Mouse (Mus musculus) lung, postnatal 14 days (tissue): ENCODE data around the gene Grin1.
A peak's percentile ranks its signal among the peaks of the same experiment; 100 is the strongest.

ENCODE experiments used
- DNase-seq: peaks from one replicate; pipeline ENCODE4 v3.0.0; 2021

Gene Grin1

DNA sequence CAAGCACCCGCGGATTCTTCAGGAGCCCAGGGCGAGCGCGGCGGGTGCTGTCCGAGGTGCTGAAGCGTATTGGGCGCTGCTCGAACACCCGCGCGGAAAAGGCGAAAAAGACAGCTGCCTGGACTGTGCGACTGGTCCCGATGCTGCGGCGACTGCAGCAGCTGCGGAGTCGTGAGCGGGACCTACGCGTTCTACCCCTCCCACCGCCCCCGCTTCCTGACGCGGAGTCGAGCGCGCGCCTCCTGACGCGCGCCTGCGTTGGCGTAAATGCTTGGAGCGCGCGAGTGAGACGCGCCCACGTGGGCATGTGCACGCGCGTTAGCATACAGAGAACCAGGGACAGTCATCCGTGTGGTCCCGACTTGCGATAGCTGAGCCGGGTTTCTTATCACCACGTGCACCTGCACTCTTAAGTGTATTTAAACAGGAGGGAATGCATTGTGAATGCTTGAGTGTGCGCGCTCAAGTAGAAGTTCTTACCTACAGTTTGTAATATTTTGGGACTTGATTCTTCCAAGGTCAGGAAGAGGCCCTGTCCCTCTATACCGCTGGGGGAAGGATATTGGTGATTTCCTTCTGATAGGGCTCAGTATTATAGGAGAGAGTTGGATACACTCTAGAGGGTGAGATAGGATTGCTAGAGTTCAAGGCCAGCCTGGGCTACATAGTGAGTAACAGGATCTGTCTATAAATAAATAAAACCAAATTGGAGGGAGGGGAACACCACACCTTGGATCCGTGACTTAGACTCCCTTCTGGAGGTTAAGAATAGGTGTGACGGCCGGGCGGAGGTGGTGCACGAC, at the start of gene Grin1:
Gene Grin1, minus strand, starts transcription at position 217 of the 803 bp plus-strand sequence.
- DNase-seq, result peak; percentile 71

DNA sequence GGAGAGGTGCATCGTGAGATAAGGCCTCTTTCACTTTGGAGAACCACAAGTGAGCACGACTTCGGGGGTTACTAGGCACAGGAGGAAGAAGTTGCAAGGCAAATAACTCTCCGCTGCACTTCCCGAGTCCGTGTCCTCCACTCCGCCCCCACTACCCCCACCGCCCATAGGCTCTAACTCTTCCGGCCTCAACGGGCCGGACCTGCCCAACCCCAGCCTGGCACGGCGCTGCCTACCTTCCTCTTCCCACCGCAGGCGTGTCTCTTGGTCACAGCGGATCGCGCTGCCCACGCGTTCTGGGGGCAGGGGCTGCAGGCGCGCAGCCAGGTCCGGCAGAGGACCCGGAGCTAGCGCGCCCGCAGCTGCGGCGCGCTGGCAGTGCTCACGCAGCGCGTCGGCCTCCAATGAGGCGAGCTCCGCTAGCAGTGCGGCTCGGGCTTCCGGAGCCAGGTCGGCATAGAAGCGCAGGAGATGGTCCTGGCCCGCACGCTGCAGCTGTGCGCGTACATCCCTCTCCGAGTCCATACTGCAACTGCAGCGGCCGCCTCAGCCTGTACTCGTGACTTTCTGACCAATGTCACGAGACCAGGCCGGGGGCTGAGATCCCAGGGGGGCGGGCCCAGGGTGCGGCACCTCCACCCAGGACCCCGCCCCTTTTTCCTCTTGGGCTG, 46.2 kb upstream of the Grin1 start, which contains the start of gene Uap1l1:
Gene Uap1l1, minus strand, starts transcription at position 592 of the 671 bp plus-strand sequence.
- DNase-seq, result peak; percentile 85

DNA sequence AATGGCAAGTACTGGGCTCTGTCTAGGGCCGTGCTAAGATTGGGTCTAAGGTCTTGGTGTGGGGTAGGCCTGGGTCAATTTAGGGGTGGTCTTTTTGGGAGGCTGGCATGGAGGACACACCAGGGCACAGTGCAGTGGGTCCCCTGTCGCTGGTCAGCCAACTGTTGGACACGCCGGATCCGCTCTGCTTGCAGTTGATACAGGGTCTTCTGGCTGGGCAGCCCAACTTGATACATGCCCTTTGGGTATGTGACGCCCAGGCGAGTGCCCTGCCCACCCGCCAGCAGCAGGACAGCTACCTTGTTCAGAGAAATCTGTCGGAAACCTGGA, 45.7 kb upstream of the Grin1 start:
- no peak for DNase-seq

DNA sequence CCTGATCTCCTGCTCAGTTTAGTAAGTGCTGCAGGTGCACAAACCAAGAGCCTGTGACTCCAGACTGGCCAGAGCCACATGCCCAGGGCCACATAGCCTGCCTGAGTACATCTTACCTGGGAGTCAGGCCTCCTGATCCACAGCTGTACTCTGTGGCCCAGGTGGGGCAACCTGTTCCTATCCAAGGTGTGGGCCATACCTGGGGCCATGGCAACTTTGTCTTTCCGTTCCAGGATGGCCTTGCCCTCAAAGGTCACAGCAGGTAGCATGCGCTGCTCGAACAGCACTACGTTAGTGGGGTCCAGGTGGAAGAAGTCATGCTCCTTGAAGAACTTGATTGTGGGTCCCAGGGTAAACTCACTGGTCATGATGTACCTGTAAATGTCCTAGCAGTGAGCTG, 45.3 kb upstream of the Grin1 start:
- DNase-seq, result no peak

DNA sequence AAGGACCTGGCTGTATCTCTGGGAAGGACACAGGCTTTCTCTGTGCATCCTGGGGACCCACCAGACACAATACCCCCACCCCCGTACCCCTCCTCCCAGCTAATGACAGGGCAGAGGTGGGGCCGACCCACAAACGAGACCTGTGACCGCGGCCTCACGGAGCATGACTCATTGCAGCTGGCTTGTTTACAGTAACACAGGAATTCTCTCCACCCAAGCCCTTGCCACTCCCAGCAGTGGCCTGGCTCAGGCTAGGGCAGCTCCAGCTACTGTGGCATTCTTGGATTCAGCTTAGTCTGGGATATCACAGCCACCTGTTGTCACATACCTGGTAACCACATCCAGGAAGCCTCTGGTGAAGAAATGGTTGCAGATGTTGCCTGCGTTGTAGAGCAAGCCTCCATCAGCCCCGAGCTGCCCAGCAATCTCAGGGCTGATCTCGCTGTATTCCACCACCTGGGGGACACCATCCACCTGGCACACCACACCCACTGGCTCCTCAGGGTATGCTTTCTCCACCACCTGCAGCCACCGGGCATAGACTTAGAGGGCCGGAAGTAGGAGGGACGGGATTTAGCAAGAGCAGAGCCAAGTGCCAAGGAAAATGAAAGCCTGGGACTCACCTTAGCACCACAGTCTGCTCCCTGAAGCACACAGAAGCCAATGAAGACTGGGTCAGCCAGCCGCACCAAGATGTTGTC, 44.6 kb upstream of the Grin1 start:
- peak; percentile 36 for DNase-seq

DNA sequence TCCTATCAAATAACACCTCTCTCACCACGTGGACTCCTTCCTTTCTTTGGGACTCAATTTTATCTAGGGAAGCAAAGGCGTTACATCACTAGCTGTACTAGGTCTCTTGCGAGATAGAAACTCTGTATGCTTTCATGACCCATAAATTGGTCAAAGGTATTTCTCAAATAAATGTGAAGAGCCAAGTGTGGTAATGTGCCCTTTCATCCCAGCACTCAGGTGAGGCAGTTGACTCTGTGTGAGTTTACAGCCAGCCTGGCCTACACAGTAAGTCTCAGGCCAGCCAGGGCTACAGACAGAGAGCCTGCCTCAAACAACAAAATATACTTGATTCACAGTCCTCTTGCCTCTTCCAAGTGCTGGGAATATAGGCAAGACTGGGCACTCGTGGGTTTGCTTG, 40.9 kb upstream of the Grin1 start:
- DNase-seq, result no peak

DNA sequence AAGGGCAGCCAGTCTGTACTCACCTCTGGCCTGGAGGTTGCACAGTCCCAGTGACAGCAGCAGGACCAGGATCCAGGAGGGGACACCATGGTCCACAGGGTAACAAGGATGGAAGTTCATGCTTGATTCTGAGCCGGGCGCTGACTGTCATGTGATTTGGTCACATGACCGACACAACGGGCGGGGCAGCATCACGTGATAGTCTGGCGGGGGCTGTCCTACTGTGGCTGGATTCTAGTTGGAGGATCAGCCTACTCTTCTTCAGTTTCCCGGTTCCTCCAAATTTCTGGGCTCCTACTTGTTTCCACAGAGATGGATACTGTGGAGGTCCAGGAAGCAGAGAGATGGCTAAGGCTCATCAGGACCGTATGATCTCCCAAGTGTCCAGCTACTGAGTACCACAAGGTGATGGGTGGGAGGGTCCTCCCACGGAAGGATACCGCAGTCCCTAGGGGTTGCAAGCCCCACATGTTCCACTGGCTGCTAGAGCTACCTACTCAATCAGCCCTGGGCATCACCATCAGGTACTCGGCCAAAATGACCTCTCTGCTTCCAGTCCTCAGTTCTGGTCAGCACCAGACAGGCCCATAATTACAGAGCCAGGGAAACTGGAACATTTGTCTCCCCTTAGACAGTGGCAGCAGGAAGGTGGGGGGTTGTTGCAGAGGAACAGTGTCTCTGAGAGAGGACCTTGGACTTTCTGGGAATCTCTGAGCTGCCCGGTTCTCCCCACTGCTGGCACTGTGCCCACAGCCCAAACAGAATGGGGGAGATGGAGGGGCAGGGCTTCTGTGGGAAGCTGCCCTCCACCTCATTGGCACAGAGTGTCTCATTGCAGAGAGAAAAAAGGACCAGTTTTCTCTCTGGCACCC, 37.5 kb upstream of the Grin1 start, which contains the start of gene Dpp7:
Gene Dpp7, minus strand, starts transcription at position 152 of the 872 bp plus-strand sequence.
- DNase-seq, result peak; percentile 77

DNA sequence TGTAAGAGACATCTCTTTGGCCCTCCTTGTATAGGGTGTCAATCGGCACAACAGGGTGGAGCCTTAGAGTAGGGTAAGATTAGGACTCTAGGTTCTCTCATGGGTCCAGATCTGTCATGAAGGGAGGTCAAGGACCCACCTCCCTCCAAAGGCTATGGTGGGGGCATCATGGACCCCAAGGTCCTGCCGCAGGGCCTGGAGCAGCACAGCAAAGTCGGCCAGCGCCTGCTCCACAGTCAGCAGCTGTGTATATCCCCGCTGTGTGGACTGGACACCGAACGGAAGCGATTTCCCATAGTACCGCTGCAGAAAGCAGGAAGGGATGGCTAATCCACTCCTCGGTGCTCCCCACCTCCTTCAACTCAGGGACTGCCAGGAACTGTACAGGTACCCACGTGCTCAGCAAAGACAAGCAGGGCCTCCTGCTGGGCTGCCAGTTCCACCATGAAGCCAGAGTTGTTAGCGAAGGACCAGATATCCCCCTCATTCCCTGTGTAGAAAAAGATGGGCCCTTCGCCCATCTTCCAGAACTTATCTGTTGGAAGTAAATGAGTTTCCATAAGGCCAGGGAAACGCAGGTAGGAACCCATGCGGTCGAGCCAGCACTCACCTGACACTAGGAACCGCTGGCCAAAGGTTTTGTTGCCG, 36.6 kb upstream of the Grin1 start:
- DNase-seq, result no peak

DNA sequence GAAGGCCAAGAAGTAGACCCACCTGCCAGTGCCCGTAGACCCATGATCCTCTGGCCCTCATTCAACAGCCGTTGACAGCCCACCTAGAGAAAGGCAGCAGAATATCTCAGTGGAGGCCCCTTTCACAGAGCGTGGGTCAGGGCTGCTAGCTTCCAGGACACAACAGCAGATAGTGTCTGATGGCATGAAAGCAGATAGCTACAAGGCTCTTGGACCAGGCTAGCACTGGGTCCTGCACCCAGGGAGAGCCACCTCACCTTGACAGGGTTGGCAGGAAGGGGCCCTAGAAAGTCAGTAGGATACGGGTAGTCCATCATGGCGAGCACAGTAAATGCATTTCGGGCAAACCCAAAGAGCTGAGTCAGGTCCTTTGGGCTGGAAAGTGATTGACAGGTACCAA, 35.2 kb upstream of the Grin1 start:
- DNase-seq, result no peak

DNA sequence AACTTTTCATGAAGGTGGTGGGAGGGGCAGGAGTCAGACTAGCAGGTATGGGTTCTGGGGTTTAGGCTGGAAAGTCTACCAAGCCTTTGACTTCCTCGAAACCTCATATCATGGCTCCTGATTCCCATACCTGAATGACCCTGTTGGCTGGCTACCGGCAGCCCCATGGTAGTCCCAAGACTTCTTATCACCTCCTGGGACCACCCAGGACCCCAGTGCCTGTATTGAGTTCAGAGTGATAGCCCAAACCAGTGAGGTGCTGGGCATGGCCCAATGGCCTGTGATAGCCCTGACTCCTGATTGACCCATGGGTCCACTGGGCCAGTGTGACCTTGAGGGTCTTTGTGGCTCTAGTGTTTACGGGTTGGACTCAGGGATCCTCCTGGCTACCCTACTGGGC, 31.7 kb upstream of the Grin1 start:
- no peak for DNase-seq

DNA sequence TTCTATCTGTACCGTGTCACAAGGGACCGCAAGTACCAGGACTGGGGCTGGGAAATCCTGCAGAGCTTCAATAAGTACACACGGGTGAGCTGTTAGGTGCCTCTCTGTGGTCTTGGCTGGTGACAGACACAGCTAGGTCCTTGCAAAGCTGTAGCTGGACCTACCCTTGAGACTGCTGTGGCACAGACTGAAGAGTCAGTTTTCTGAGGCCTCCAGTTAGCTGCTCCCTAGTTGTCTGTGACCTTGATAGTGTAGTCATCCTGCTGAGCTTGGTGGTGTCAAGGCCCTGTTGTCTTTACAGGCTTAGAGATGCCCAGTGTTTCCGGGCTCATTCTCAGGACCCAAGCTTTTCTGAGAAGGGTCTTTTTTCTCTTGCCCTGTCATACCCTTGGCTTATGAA, 30.5 kb upstream of the Grin1 start:
- DNase-seq, result no peak

DNA sequence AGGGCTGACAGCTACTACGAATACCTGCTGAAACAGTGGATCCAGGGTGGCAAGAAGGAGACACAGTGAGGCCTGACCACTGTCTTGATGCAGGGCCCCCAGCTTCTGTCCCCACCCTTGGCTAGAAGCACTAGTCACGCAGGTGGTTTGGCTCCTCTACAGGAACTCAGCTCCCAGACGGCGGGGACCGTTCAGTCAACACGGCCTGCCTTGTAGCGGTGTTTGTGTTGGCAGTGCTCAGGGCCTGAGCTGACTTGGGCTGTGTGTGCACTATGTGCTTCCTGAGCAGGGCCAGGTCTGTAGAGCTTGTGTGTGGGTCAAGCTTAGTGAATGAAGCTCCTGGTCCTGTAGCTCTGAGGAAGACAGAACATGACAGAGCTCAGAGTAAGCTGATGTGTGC, 29.2 kb upstream of the Grin1 start:
- DNase-seq, result no peak

DNA sequence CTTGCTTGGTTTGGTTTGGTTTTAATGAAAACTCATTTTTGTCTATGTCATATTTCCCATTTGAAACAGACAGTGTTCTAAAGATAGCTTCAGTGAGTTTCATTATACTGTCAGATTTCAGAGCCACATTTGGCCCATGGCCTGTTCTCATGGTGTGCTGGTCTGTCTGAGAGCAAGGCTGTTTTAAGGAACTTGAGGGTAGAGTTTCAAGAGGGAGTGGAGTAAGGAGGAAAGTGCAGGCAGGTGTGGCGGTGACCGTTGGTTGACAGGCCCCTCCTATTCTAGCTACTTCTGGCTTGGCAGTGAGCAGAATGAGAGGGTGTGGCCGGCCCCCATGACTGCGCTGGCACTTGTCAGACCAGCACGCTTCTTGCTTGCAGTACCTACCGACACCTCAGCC, 19.3 kb upstream of the Grin1 start:
- DNase-seq, result no peak

DNA sequence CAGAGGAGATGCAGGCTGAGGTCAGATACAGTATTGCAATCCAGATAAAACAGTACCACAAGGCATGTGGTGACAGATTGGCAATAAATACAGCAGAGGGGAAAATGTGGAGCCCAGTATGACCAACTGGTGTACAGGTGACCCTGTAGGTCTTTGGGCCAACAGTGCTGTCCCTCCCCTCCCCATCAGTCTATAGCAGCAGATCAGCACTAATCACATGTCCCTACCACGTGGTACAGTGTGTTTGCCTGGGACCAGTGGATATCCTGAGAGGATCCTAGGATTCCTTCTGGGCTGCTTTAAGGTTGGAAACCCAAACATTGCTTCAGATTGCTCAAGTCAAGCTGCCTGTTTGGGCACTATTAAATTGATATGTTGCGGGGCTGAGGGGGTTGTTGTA, 14.6 kb upstream of the Grin1 start:
- DNase-seq, result no peak

DNA sequence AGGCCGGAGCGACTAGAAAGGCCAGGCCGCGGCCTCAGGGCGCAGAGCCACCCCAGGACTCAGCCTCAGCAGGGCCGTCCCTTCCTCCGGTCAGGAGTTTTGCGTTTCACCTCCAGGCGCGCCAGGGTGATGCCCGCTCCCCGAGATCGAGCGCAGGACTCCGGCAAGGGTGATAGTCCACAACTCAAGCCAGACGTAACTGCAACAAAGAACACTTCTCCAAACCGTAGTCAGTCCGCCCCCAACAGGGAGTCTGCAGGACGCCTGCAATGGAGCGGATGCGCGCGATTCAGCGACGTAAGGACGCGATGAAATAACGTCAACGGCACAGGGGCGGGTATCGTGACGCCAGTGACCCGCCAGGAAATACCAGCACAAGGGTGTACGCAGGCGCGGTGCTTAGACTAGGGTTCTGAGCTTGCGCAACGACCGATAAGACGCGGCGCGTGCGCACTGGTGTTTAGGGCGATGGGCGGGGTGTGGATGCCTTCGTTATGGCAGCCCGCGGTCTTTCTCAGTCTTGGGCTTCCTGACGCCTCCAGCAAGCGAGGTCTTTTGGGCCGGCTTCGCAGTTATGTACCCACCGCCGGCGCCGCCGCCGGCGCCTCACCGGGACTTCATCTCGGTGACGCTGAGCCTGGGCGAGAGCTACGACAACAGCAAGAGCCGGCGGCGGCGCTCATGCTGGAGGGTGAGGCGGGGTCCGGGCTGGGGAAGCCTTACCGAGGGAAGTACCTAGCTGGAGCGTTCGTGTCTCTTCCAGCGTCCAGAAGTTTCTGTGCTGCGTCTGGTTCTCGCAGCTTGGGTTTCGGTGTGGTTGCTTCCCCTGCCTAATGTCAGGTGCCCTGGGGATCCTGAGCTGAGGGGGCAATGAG, 13.5 kb upstream of the Grin1 start, which contains the start of gene Man1b1:
Gene Man1b1, plus strand, starts transcription at position 53 of the 875 bp plus-strand sequence.
- DNase-seq, result peak; percentile 100

DNA sequence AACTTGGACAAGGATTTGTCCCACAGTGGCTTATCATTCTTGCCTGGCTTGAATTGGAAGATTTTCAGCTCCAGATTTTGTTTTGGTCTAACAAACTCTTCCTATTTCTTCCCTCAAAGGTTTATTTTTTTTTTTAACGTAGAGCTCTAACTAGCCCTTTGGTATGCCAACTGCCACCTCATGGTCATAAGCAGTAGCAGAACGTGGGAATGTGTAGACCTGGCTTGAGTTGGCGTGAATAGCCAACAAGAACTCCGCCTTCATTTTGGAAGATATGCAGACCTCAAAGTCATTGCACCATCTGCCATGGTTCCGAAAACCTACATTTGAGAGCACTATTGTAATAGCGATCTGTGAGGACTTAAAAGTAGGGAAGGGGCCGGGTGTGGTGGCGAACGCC, 12.5 kb upstream of the Grin1 start:
- DNase-seq, result no peak

DNA sequence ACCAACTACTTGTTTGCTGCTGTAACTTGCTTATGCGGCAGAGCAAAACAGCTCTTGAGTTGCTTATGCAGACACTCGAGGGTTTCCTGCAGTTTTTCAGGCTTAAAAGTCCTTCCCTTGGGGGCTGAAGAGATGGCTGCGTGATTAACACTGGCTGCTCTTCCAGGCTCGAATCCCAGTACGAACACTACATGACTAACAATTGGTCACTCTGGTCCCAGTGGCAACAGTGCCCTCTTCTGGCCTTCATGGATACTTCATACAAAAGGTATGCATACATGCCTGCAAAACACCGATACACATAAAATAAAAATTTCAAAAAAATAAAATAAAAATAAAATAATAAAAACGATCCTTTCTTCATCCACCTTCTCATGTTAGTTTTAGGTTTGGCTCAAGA, 9.5 kb upstream of the Grin1 start:
- DNase-seq, result peak; percentile 41

DNA sequence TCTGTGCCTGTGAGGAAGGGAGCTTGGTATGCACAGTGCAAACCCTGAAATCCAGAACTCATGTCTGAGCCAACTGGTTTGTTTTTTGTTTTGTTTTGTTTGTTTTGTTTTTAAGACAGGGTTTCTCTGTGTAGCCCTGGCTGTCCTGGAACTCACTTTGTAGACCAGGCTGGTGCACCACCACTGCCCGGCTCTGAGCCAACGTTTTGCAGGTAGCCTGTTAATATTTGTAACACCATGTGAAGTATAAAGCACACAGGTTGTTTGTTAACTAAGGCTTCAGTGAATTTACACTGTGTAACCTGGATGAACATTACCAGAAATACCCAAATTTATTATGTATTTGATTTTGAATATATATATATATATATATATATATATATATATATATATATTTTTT, 7.0 kb upstream of the Grin1 start:
- no peak for DNase-seq

DNA sequence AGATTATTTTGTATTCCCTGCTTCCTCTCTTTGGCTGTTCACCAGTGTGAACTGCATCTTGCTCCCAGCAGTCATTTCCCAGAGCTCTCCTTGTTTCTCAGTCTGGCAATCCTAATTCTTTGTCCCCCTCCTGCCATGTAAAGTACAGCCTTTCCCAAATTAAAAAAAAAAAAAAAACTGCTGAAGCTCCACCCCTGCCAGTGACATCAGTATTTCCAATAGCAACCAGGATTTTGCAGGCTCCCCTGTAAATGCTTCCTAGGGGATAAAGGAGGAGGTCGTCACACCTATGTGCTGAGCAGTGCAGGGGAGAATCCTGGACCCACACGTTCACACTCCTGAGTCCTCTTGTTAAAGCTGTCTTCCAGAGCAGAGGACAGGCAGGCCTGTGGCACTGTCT, 1.1 kb upstream of the Grin1 start:
- no peak for DNase-seq

DNA sequence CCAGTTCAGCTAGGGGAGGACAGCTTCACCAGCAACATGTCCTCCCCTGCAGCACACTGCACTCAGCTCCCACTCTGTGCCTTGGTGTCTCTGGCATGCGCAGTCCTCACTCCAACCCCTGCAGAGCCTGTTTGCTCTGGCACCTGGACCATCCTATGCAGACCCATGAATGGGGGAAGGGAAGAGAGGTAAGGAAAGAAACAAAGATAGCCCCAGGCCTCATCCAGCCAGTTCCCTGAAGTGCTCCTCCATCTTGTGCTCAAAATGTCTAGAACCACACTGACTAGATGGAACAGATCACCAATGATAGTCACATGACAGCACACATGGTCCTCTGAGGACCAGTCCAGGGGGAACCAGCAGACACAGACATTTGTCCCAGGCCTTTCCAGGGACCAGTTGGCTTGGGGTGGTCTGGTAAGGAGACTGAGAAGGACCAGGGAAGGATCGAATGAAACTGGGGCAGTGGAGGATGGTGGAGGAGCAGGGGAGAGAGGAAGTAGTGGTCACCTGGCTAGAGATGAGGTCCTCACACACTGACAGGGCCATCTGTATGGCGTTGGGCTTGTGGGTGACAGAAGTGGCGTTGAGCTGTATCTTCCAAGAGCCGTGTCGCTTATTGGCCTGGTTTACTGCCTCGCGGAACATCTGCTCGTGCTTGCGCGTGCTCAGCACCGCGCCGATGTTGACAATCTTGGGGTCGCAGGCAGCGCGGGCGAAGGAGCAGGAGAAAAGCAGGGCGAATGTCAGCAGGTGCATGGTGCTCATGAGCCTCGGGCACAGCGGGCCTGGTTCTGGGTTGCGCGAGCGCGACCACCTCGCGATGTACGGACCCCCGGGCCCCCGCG, 644 bp downstream of the Grin1 start:
- DNase-seq, result no peak
